Mouse (Mus musculus) bone marrow macrophage, adult 2 months (primary cell): Measurements from ENCODE around the gene Gm32802. TPM values are rescaled to one million over a fixed set of nuclear protein-coding genes. Genes with fewer than 3 reads are reported as not detected.
"Not testable (repeated sequence)": the region's sequence is repeated elsewhere in the genome, so short reads cannot be mapped to it uniquely, and the experiment has no call there.

ENCODE experiments used
- H3K27ac ChIP-seq: 2 replicates; pipeline ENCODE4 v1.5.1; 2012; ENCODE audit warnings: low read depth, low read length; ENCODE audit not compliant: insufficient read depth
- H3K4me1 ChIP-seq: 2 replicates; pipeline ENCODE4 v1.6.1; 2012; ENCODE audit warnings: low read length; ENCODE audit not compliant: control insufficient read depth, insufficient read depth
- H3K4me3 ChIP-seq: 2 replicates; pipeline ENCODE4 v1.5.1; 2012; ENCODE audit warnings: mild to moderate bottlenecking, low read length, moderate library complexity; ENCODE audit not compliant: insufficient read depth
- CTCF ChIP-seq: IDR thresholded peaks from 2 replicates; pipeline ENCODE4 v1.5.1; 2012; ENCODE audit warnings: low read depth, mild to moderate bottlenecking, low read length, moderate library complexity
- POLR2A ChIP-seq: IDR thresholded peaks from 2 replicates; pipeline ENCODE4 v1.6.1; 2012; ENCODE audit warnings: mild to moderate bottlenecking, low read depth, low read length, borderline replicate concordance
- polyA plus RNA-seq: library from polyadenylated mRNA; stranded (reverse); fragments of >200 nt; gene quantifications from 2 replicates; pipeline ENCODE4 v1.2.4, GENCODE M21; 2012; ENCODE audit not compliant: missing spikeins, insufficient read depth, insufficient read length

Gene Gm32802
- not detected in 2 replicates for polyA plus RNA-seq

DNA sequence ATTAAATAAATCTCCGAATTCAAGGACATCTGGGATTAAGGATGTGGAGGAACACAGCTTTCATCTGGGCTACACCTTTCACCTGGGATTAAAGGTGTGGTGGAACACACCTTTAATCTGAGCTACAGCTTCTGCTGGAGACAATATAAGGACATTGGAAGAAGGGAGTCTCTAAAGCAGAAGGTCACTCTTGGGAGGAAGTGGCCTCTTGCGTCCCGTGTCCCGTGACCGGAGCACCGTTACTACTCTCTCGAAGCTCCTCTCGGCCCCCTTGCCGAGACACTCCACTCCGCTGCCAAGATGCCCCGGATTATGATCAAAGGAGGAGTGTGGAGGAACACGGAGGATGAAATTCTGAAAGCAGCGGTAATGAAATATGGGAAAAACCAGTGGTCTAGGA is at the start of gene Gm32802:
Gene Gm32802 (plus strand): TSS at position 301 of the 400 bp plus-strand sequence.
- H3K4me1 ChIP-seq, H3K27ac ChIP-seq, H3K4me3 ChIP-seq: not testable (repeated sequence)

DNA sequence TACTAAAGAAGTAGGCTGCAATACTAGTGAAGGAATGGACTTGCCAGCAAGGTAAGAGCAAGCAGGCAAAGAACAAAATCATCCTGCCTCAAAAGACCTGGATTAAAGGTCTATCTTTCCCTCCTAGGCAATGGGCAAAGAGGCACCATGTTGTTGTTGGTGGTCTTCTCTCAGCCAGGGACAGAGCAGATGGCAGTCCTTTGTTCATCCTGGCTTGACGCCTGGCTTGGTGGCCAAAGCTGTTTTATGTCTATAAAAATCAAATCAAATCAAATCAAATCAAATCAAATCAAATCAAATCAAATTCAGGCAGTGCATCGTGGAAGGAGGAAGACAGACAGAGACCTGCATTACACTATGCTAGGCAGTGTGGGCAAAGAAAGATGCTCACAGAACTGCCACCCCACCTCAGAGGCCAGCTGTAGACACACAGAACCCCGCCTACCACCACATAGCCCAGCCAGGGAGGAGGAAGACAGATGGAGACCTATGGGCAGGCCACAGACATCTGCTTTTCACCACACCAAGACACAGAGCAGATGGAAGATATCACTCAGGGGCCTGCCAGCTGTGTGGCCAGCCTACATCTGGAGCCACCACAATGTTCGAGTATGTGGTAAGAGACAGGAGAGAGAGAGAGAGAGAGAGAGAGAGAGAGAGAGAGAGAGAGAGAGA is 42.6 kb upstream of the Gm32802 start:
- not testable (repeated sequence) for H3K27ac ChIP-seq, H3K4me3 ChIP-seq

DNA sequence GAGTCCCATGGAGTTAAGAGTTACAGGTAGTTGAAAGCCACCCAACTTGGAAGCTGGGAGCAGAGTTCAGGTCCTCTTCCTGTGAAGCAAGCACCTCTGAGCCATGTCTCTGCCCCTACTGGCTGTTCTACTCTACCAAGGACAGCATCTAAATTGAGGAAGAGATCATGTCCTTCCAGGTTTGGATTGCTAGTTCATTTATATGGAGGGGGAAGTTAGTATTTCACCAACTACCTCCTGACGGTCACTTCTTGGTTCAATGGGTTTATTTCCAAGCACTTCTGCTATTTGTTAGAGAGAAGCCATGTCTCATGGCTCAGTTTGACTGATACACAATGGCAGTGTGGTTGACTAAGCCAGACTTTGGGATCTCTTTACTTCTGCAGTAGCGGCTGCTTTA is 30.9 kb upstream of the Gm32802 start:
- not testable (repeated sequence) for H3K4me3 ChIP-seq, H3K4me1 ChIP-seq

More for the DNA sequence above, 42.6 kb upstream of the Gm32802 start:
- H3K4me1 ChIP-seq: not testable (repeated sequence)

DNA sequence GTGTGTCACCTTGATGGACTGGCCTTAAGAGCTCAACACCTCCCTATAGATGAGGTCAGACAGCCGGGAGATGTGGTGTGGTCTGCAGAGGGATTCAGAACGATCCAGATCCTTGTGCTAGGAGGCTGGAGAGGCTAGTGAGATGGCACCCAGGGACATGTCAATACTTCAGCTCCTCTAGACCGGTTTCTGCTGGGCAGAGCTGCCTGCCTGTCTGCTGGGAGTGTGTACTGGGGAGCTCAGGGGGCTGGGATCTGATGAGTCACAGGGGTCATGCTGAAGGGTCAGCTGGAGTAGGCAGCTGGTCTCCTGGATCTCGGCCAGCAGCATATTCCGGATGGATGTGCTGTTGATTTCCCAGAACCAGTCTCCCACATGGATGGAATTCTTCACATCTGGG is 25.9 kb upstream of the Gm32802 start:
- not testable (repeated sequence) for H3K4me3 ChIP-seq, H3K27ac ChIP-seq, H3K4me1 ChIP-seq

More for the DNA sequence above, 30.9 kb upstream of the Gm32802 start:
- not testable (repeated sequence) for H3K27ac ChIP-seq

DNA sequence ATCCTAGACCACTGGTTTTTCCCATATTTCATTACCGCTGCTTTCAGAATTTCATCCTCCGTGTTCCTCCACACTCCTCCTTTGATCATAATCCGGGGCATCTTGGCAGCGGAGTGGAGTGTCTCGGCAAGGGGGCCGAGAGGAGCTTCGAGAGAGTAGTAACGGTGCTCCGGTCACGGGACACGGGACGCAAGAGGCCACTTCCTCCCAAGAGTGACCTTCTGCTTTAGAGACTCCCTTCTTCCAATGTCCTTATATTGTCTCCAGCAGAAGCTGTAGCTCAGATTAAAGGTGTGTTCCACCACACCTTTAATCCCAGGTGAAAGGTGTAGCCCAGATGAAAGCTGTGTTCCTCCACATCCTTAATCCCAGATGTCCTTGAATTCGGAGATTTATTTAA is 17.8 kb upstream of the Gm32802 start, which contains the start of gene Gm32717:
Gene Gm32717 (minus strand): TSS at position 101 of the 400 bp plus-strand sequence.
- not testable (repeated sequence) for H3K4me3 ChIP-seq, H3K4me1 ChIP-seq, H3K27ac ChIP-seq

DNA sequence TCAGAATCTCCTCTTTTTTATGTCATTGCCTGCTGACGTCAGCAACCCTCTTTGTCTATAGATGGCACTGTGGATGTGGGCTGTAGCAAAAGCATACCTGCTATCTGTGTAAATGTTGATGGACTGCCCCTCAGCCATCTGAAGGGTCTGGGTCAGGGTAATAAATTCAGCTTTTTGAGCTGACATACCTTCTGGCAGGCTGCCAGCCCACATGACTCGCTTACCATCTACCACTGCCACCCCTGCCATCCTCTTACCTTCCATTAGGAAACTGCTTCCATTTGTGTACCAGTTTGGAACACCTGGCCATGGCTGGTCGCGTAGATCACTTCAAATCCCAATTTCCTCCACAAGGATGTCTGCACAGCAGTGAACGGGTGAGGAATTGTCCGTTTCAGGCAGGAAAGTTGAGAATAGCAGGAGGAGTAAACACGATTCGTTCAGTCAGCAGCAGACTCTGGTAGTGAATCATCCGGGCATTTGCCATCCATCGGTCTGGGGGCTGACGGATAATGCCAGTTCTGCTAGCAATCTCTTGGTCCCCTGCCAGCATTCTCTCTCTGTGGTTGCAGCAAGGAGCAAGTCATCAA is 9.4 kb upstream of the Gm32802 start:
- not testable (repeated sequence) for H3K27ac ChIP-seq, H3K4me3 ChIP-seq, H3K4me1 ChIP-seq

DNA sequence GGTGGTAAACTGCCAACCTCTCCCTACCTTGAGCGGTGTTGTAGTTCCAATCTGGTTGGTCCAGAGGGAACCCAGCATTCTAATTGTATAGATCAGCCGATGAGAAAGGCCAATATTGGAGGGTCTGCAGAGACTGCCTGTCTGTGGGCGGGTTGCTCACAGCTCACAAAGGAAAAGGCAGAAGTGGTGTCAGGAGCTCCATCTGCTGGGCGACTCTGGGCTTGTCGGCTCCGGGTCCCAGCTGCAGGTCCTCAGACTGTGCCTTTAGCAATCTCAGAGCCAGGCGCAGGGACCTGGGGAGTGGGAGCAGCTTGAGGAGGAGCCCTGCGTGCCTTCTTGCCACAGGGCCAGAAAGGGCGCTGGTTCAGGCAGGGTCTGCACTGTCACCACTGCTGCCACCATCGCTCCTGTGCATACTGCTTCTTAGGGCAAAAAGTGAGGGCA is 7.6 kb upstream of the Gm32802 start:
- Histone ChIP-seq H3K27ac (no peak overlapping the region), H3K4me1 (no peaks in the 10 kb centered on the region), H3K4me3 (no peak overlapping the region)
- TF ChIP-seq CTCF: 0 out of 2 replicates have a peak, but pooled peaks have one; percentile 22
- no peak for TF ChIP-seq POLR2A

DNA sequence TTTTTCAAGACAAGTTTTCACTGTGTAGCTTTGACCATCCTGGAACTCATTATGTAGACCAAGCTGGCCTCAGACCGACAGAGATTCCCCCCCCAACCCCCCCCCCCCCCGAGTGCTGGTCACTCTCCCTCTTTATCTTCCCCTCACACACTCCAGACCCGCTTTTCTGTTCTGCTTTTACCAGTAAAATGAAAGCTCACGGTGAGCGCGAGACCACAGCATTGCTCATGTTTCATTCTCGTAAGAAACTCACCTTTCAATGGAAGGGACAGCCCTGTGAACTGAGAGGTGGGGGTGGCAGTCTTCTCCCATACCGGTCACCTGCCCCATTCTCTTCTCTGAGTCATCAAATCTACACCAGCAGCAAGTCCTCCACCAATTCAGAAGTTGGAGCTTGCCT is 10.3 kb downstream of the Gm32802 start:
- not testable (repeated sequence) for H3K27ac ChIP-seq, H3K4me1 ChIP-seq

DNA sequence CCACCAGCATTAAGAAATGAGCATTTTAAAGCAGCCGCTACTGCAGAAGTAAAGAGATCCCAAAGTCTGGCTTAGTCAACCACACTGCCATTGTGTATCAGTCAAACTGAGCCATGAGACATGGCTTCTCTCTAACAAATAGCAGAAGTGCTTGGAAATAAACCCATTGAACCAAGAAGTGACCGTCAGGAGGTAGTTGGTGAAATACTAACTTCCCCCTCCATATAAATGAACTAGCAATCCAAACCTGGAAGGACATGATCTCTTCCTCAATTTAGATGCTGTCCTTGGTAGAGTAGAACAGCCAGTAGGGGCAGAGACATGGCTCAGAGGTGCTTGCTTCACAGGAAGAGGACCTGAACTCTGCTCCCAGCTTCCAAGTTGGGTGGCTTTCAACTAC is 12.9 kb downstream of the Gm32802 start:
- not testable (repeated sequence) for H3K4me3 ChIP-seq, H3K27ac ChIP-seq, H3K4me1 ChIP-seq

More for the DNA sequence above, 10.3 kb downstream of the Gm32802 start:
- H3K4me3 ChIP-seq: not testable (repeated sequence)

DNA sequence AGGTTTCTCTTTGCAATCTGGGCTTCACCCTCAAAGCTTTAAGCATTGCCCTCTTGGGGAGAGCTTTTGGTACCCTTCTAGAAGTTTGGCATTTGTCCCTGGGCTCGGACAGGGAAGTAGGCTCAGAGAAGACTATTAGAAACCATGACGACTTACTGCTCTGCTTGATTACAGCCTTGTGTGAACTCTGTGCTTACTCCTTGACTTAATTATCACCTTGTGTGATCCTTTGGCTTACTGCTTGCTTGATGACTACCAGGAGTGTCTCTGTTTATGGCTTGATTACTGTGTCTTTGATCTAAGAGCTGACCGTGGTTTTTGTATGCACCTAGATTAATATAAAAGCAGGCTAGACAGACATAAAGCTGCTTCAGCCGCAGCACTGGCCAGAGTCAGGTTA is 19.6 kb downstream of the Gm32802 start:
- H3K27ac ChIP-seq, H3K4me3 ChIP-seq, H3K4me1 ChIP-seq: not testable (repeated sequence)

DNA sequence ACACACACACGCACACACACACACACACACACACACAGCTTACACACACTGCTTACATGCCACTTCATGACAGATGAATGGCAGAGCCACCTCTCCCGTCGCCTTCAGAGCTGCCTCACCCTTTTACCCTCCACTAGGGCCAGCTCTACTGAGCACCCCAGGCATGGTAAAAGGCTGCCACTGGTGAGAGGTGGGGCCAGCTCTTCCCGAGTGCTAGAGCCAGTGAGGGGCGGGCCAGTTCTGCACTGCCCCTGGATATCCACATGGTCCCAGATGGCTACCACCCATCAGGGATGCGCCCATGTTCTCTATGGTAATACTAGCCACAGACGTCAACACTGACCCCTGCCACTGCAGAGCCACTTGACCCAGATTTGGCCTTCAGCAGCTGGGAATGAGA is 24.1 kb downstream of the Gm32802 start:
- not testable (repeated sequence) for H3K27ac ChIP-seq, H3K4me3 ChIP-seq, H3K4me1 ChIP-seq

DNA sequence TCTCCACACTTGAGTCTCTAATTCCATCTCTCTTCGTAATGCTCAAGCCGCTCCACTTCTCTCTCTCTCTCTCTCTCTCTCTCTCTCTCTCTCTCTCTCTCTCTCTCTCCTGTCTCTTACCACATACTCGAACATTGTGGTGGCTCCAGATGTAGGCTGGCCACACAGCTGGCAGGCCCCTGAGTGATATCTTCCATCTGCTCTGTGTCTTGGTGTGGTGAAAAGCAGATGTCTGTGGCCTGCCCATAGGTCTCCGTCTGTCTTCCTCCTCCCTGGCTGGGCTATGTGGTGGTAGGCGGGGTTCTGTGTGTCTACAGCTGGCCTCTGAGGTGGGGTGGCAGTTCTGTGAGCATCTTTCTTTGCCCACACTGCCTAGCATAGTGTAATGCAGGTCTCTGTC is 24.5 kb downstream of the Gm32802 start:
- H3K4me1 ChIP-seq, H3K27ac ChIP-seq, H3K4me3 ChIP-seq: not testable (repeated sequence)
